ENCODE assay signal across 15 mouse cellular contexts in the genomic region with DNA sequence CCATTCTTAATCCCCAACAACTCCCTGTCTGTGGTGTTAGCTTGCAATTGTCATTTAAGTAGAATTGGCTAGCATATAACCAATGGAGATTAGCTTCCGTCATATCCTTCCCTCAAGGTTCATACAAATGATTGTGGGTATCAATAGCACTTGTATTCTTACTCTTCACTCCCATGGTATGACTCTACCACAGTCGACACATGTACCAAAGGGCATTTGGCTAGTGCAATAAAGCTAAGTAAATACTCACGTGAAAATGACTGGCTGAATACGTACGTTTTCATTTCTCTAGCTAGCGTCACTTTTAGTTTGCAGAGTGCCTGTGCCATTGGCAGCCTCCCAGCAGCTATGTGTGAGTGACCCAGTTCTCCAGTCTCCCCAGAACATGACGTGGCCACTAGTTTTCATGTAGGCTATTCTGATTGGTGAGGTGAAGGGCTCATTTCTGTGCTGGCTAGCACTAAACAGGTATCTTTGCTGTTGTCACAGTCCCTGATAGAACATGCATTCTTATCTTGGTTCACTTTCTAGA.
DNase-seq lines count a peak whose midpoint lies in the region; ATAC-seq and TF ChIP-seq lines count a peak whose summit lies in the region.
"Had no signal": no experiment of that assay in that cellular context is flagged by ENCODE, and none has a peak within 500 bp of the region (broad histone marks: within the 10 kb centered on the region; RNA-seq: fewer than 3 reads in every experiment).

No protein-coding gene starts in this region.

- 60% methylated on average over 7 of the region's 7 CpGs for WGBS in lung, embryonic 14.5 days
- WGBS in lung, adult 2 months, result 57% methylated on average over 7 of the region's 7 CpGs
- 36% methylated on average over 7 of the region's 7 CpGs for WGBS in intestine, postnatal 0 days
- 93% methylated on average over 7 of the region's 7 CpGs for WGBS in forebrain, embryonic 10.5 days
- WGBS in hindbrain, embryonic 13.5 days, result 92% methylated on average over 7 of the region's 7 CpGs

- ATAC-seq in lung, embryonic 14.5 days (ENCODE audit: insufficient read depth), result no peak
- peak; percentile 92 for ATAC-seq in intestine, postnatal 0 days
- no peak for ATAC-seq in hindbrain, embryonic 13.5 days (ENCODE audit: low FRiP score)

- no peak overlapping the region for H3K27ac ChIP-seq in lung, embryonic 14.5 days (ENCODE audit: low read depth)
- H3K27ac ChIP-seq in intestine, postnatal 0 days (ENCODE audit: low read depth, low read length), result peak overlapping the region; percentile 50
- no peak overlapping the region for H3K27ac ChIP-seq in forebrain, embryonic 10.5 days
- H3K27ac ChIP-seq in hindbrain, embryonic 13.5 days, result no peak overlapping the region
- H3K27ac ChIP-seq: heart, embryonic 15.5 days; liver, embryonic 13.5 days; midbrain, embryonic 12.5 days had no signal

- no peak overlapping the region for H3K4me3 ChIP-seq in lung, embryonic 14.5 days (ENCODE audit: low read depth, low read length)
- no peak overlapping the region for H3K4me3 ChIP-seq in lung, adult 2 months (replicated peaks; ENCODE audit: extremely low read depth, low read depth, low read length)
- H3K4me3 ChIP-seq in intestine, postnatal 0 days (ENCODE audit: low read depth, low read length), result no peak overlapping the region
- H3K4me3 ChIP-seq in forebrain, embryonic 10.5 days, result no peak overlapping the region
- H3K4me3 ChIP-seq in hindbrain, embryonic 13.5 days, result no peak overlapping the region
- H3K4me3 ChIP-seq: heart, embryonic 15.5 days; liver, embryonic 13.5 days; midbrain, embryonic 12.5 days had no signal

- TF ChIP-seq CTCF in lung, embryonic 14.5 days (IDR thresholded peaks at IDR 0.05; ENCODE audit: low read depth), result no peak
- no peak for TF ChIP-seq CTCF in lung, adult 2 months (IDR thresholded peaks at IDR 0.05; ENCODE audit: insufficient read depth, low read length)
- TF ChIP-seq CTCF in intestine, postnatal 0 days (IDR thresholded peaks at IDR 0.05; ENCODE audit: low read depth), result no peak

- no peaks in the 10 kb centered on the region for H3K36me3 ChIP-seq in lung, embryonic 14.5 days (ENCODE audit: insufficient read depth)
- no peaks in the 10 kb centered on the region for H3K36me3 ChIP-seq in intestine, postnatal 0 days (ENCODE audit: control insufficient read depth, insufficient read depth)
- no peaks in the 10 kb centered on the region for H3K36me3 ChIP-seq in forebrain, embryonic 10.5 days (replicated peaks)
- no peaks in the 10 kb centered on the region for H3K36me3 ChIP-seq in hindbrain, embryonic 13.5 days
- H3K36me3 ChIP-seq: heart, embryonic 15.5 days; liver, embryonic 13.5 days; midbrain, embryonic 12.5 days had no signal

- no peak overlapping the region for H3K9ac ChIP-seq in lung, embryonic 14.5 days
- no peak overlapping the region for H3K9ac ChIP-seq in intestine, postnatal 0 days (ENCODE audit: low read depth, low read length)
- no peak overlapping the region for H3K9ac ChIP-seq in hindbrain, embryonic 13.5 days
- H3K9ac ChIP-seq: heart, embryonic 15.5 days; liver, embryonic 13.5 days; midbrain, embryonic 12.5 days had no signal

- DNase-seq in cerebellum, adult 9-10 months, result peak; percentile 10
- no peak for DNase-seq in cerebellum, postnatal 4 days (ENCODE audit: low spot score in 2 of 2)
- peak; percentile 30 for DNase-seq in lung, embryonic 14.5 days
- no peak for DNase-seq in lung, adult 2 months
- DNase-seq in right cerebral cortex, postnatal 4 days, result peak; percentile 34
- no peak for DNase-seq in forebrain, embryonic 10.5 days (ENCODE audit: extremely low spot score, low spot score)
- DNase-seq: B cell, adult 2 months; embryo, embryonic 11 days; gastrocnemius, postnatal 14 days; liver, embryonic 13.5 days; thymus, postnatal 14 days had no signal

- no peak overlapping the region for H3K4me2 ChIP-seq in lung, embryonic 14.5 days
- H3K4me2 ChIP-seq in intestine, postnatal 0 days (replicated peaks; ENCODE audit: low read depth), result no peak overlapping the region
- H3K4me2 ChIP-seq in hindbrain, embryonic 13.5 days, result no peak overlapping the region
- H3K4me2 ChIP-seq: heart, embryonic 15.5 days; liver, embryonic 13.5 days; midbrain, embryonic 12.5 days had no signal

- H3K9me3 ChIP-seq in lung, embryonic 14.5 days (ENCODE audit: low read depth, low read length), result no peaks in the 10 kb centered on the region
- H3K9me3 ChIP-seq in intestine, postnatal 0 days (ENCODE audit: control insufficient read depth), result no peaks in the 10 kb centered on the region
- no peaks in the 10 kb centered on the region for H3K9me3 ChIP-seq in forebrain, embryonic 10.5 days
- no peaks in the 10 kb centered on the region for H3K9me3 ChIP-seq in hindbrain, embryonic 13.5 days
- H3K9me3 ChIP-seq: heart, embryonic 15.5 days; liver, embryonic 13.5 days; midbrain, embryonic 12.5 days had no signal

- no peak for TF ChIP-seq POLR2A in lung, adult 2 months (IDR thresholded peaks at IDR 0.05; ENCODE audit: borderline replicate concordance, extremely low read depth, low read depth, low read length)

- H3K27me3 ChIP-seq in lung, embryonic 14.5 days (ENCODE audit: insufficient read depth, low read length), result no peaks in the 10 kb centered on the region
- H3K27me3 ChIP-seq in intestine, postnatal 0 days (replicated peaks; ENCODE audit: control insufficient read depth, insufficient read depth, low read length), result no peaks in the 10 kb centered on the region
- H3K27me3 ChIP-seq in forebrain, embryonic 10.5 days (ENCODE audit: poor library complexity, severe bottlenecking), result no peaks in the 10 kb centered on the region
- no peaks in the 10 kb centered on the region for H3K27me3 ChIP-seq in hindbrain, embryonic 13.5 days
- H3K27me3 ChIP-seq: heart, embryonic 15.5 days; liver, embryonic 13.5 days; midbrain, embryonic 12.5 days had no signal

- no peaks in the 10 kb centered on the region for H3K4me1 ChIP-seq in lung, embryonic 14.5 days (ENCODE audit: insufficient read depth)
- H3K4me1 ChIP-seq in lung, adult 2 months (ENCODE audit: control insufficient read depth, insufficient read depth, low read length), result no peaks in the 10 kb centered on the region
- no peaks in the 10 kb centered on the region for H3K4me1 ChIP-seq in intestine, postnatal 0 days (replicated peaks; ENCODE audit: control insufficient read depth, insufficient read depth, low read length)
- no peaks in the 10 kb centered on the region for H3K4me1 ChIP-seq in forebrain, embryonic 10.5 days
- no peaks in the 10 kb centered on the region for H3K4me1 ChIP-seq in hindbrain, embryonic 13.5 days (replicated peaks)
- H3K4me1 ChIP-seq: heart, embryonic 15.5 days; liver, embryonic 13.5 days; midbrain, embryonic 12.5 days had no signal

Comparison
In these comparisons a context has a peak if more than half of its experiments do, and no peak if none do; other contexts are left out.
1. DNase-seq: peak in cerebellum, adult 9-10 months (single experiment), lung, embryonic 14.5 days (single experiment) and right cerebral cortex, postnatal 4 days (single experiment); none in cerebellum, postnatal 4 days (0 of 2), lung, adult 2 months (single experiment) and forebrain, embryonic 10.5 days (single experiment).